Mouse (Mus musculus): ENCODE results near the gene Crkl. TPM values are rescaled to one million over a fixed set of nuclear protein-coding genes. Genes with fewer than 3 reads are reported as not detected.
A peak's percentile ranks its signal among the peaks of the same experiment; 100 is the strongest.
"Not testable (repeated sequence)": the region's sequence is repeated elsewhere in the genome, so short reads cannot be mapped to it uniquely, and the experiment has no call there.

Crkl gene
- total RNA-seq, 4 experiments from 2014 or later = 27.7 to 38.9 (median 36.1) TPM

DNA sequence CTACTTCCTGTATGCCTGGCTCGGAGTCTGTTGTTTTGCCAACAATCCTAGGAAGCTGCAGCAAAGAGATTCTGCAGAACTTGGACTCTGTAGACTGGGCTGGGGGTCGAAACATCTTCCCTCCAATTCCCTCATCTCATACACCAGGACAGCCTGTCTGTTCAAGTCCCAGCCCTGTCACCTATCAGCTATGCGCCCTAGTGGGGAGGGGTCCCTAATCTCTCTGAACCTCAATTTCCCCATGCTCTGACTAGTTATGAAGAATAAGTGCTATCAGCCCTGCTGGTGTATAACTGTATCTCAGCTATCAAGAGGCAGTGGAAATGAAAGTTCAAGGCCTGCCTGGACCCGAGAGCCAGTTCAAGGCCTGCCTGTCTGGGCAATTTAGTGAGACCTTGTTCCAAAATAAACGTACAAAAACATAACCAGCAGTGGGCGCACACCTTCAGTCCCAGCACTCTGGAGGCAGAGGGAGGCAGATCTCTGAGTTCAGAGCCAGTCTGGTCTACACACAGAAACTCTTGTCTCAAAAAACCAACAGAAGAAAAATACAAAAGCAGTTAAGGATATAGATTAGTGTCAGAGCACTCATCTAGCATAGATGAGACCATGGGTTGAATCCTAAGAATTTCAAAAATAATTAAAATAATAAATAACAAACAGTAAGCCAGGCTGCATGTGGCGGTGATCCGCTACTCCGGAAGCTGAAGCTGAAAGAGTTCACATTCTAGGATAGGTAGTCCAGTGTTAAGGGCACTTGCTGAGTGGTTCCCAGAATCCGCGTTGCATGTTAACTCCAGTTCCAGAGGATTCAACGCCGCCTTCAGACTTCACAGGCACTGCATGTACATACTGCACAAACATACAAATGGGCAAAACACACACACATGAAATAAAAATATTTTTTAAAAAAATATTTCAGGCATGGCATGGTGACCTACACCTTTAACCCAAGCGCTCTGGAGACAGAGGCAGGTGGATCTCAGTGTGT lies 37.0 kb downstream of the Crkl start:
- DNase-seq = peak; percentile 53

GRCm38 (mm10) chr16:17489469-17490111 lies 37.8 kb downstream of the Crkl start, which contains the start of gene Aifm3:
Aifm3 (plus strand) TSS chr16:17489611.
- no peak for DNase-seq

- no peak for DNase-seq
Measured at GRCm38 (mm10) chr16:17491154-17491553, 39.4 kb downstream of the Crkl start.

DNA sequence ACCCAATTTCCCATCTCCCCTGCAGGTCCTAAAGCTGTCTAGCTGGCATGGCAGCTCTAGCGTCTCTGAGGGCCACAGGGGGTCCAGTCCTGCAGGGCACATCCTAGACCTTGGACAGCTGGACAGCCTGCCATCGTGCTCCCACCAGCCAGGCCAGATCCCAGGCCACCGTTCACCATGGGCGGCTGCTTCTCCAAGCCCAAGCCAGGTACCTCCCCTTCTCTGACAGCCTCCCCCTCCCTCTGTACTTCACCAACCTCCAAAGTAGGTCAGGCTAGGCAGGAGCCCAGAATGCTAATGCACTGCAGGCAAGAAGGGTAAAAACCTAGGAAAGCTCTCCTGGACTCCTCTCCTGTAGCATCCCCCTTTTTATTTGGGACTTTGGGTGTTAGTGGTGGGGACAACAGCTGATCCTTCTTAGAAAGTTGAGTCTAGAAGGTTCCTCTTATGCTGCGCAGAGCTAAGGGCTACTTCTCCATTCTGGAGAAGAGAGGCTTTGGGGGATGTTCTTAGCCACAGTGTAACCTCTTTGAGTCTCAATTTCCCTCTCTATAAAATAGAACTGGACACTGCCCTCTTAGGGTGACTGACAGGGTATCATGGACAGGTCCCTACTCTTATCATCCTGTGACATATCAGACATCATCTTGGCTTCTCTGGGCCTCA lies 40.2 kb downstream of the Crkl start:
- no peak for DNase-seq

DNA sequence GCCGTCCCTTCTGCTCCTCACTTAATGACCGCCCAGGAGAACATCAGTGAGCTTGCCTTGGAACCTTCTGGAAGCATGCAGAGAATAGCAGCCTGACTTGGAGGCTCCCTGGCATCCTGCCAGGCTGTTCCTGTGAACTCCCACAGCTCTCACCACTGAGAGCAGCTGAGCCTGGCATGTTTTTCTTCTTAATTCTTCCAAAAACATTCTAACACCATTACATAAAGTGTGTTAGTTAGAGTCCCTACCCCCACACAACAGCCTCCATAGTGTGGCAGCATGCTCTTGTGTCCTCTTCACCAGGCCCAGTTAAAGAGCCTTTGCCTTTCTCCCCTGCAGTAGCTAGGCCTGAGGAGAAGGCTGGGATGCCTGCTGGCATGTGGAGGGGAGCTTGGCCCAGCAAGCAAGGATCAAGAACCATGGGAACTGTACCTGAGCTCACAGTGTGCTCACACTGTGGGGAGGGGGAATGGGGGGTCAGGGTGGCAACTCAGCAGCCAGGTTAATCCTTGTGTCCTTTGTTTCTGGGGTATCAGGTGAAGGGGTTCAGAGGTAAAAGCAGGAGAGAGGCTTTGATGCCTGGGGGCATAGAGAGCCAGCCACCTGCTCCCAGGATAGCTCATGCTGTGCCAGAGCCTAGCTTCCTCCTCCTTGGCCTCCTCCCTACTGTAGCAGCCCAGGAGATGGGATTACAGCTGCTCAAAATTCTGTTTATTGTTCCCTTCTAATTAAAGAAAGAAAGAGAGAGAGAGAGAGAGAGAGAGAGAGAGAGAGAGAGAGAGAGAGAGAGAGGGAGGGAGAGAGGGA lies 44.9 kb downstream of the Crkl start:
- no peak for DNase-seq

DNA sequence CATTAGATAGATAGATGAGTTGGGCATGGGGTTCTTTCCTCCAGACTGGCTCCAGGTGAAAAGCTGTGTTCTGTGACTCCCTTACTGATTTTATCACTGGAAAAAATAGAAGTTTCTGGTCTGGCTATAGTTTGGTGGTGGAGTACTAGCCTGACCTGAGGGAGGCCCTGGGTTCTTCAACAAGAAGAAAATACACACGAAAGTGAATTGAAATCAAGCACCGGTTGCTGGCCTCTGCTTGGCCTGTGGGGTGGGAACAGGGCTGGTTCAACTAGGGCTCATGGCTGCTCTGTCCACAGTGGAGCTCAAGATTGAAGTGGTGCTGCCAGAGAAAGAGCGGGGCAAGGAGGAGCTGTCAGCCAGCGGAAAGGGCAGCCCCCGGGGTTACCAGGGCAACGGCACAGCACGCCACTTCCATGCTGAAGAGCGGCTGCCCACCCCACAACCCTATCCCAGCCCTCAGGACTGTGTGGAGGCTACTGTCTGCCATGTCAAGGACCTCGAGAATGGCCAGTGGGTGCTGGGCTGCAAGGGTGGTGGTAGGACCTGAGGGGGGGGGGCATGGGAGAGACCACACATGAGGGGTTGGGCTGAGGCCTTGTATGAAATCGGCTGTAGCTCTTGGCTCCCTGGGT lies 47.6 kb downstream of the Crkl start:
- DNase-seq = no peak

DNA sequence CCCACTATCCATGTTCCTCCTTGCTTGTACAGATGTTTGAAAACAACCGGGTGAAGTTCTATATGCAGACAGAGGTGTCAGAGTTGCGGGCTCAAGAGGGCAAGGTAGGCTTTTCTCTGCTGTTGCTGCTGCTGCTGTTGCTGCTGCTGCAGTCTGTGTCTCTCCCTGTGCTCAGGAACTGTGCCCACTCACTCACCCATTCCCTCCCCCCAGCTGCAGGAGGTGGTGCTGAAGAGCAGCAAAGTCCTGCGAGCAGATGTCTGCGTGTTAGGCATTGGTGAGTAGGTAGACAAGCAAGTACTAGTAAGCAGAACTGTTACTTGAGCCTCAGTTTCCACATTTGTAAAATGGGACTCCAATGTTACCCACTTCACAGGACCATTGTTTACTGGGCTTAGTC lies 50.9 kb downstream of the Crkl start:
- DNase-seq = no peak

DNA sequence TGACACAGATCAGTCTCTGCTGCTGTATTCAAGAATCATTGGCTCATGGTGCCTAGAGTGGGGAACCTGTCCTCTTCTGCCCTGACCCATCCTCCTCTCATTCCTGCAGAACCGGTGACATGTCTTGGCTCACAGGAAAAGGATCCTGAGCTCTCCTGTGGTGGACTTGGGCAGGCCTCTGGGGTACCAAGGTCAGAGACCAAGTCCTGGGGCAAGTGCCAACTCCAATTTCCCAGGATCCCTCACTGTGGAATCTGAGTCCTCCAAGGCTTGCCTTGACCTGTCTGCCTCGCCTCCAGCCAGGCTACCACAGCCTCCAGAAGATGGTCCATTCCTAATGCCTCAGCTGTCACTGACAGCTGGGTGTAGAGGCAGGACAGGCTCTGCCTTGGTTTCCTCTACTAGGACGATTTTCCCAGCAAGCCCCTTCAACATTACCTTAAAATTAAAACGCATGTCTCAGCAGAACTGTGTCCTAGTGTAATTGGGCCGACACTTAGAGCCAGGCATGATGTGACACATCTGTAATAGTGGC lies 55.3 kb downstream of the Crkl start:
- no peak for DNase-seq

GRCm38 (mm10) chr16:17508031-17508430 lies 56.2 kb downstream of the Crkl start:
- not testable (repeated sequence) for DNase-seq

DNA sequence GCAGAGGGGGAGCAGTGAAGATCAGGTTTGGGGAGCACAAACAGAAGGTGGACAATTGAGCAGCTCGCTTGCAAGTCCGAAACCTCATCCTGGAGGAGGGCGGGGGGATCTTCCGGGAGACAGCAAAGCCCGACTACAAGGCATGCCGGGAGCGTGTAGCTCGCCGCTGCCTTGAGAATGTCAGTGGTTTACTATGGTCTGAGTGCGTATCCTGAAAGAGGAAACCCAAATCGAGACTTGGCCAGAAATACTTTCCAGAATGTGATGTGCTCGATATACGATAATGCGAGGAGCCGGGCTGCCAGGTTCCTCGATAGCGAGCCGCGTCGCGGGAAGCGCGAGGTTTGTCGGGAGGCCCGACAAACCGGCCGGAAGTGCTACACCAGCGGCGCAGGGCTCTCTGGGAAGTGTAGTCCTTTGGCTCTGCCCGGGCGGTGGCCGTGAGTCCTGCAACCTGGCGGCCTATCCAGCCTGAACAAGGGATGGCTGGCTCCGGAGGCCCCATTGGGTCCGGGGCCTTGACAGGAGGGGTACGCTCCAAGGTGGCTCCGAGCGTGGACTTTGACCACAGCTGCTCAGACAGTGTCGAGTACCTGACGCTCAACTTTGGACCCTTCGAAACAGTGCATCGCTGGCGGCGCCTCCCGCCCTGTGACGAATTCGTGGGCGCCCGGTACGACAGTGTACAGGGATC lies 56.9 kb downstream of the Crkl start, which contains the start of gene Lztr1:
TSS of gene Lztr1 (plus strand) at position 143 of the 694 bp plus-strand sequence.
- DNase-seq = peak; percentile 83

DNA sequence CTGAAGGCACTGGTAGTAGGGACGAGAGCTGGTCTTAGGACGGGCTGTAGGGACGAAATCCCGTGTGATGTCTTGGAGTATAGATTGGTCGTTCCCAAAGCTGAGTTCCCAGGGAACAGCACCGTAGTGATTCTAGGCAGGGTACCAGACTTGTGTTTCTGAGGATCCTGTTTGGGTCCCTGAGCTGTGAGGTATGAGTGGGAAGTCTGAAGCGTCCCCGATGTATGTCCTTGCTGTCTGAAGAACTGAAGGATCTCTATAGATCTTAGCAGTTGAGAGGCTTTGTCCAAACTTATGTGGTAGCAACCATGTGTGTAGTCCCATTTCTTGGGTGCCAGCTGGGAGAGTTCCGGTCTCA lies 57.4 kb downstream of the Crkl start:
- no peak for DNase-seq

- no peak for DNase-seq
Measured at GRCm38 (mm10) chr16:17510143-17510542, 58.4 kb downstream of the Crkl start.

DNA sequence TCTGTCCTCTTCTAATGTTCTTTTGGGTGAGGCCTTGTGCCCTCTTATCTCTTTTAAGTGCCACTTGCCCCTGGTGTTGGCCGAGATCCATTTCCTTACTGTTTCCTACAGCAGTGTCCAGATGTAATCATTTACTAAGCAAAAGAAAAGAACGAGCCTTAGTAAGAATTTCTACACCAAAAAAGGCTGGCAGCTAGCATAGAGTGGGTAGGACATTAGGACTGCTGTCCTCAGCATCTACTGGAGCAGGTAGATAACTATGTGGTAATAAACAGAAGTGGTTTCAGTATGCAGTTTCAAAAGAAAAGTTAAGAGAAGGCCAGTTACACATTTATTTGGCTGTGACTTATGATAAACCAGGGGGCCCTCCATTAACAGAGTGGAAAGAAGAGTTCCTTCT lies 58.9 kb downstream of the Crkl start:
- DNase-seq = no peak

- no peak for DNase-seq
Measured at GRCm38 (mm10) chr16:17511431-17511830, 59.6 kb downstream of the Crkl start.

DNA sequence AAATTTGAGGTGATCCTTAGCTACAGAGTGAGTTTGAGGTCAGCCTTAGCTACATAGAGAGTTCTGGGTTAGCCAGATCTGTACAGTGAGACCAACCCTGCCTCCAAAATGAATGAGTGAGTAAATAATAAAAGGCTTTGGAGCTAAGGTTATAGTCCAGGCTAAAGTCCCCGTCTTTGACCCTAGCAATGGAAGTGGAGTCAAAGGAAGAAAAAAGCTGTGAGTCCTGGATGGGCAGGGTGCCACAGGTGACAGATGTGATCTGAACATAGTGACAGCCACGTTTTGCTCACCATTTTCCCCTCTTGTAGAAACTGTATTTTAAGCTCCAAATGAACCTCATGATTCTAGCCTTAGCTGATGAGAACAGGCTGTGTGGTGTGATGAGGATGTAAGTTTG lies 67.1 kb downstream of the Crkl start:
- no peak for DNase-seq

DNA sequence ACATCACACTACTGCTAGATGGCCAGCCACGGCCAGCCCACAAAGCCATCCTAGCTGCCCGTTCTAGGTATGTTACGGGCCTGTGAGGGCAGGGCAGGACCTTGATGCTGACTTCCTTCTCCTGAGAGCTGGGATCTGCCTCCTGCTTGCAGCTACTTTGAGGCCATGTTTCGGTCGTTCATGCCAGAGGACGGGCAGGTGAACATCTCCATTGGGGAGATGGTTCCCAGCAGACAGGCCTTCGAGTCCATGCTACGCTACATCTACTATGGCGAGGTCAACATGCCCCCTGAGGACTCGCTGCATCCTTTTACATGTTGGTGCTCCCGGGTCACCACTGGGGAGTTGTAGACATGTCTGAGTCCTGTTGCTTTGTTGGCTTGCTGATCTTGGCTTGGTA lies 72.4 kb downstream of the Crkl start:
- no peak for DNase-seq

DNA sequence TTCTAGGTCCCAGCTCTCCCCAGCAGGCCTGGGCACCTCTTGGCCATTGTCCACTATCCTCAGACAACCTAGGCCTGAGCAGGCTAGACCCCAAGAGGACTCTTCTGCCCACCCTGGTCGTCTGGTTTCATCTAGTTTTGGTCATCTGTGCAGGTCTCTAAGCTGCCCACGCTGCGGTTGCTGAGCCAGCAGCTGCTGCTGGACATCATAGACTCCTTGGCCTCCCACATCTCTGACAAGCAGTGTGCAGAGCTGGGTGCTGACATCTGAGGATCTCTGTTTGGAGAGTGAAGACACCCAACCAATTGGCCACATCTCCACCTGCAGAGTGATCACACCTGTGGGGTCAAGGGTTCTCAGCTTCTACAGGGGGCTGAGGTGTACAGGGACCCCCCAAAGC lies 73.7 kb downstream of the Crkl start:
- no peak for DNase-seq

DNA sequence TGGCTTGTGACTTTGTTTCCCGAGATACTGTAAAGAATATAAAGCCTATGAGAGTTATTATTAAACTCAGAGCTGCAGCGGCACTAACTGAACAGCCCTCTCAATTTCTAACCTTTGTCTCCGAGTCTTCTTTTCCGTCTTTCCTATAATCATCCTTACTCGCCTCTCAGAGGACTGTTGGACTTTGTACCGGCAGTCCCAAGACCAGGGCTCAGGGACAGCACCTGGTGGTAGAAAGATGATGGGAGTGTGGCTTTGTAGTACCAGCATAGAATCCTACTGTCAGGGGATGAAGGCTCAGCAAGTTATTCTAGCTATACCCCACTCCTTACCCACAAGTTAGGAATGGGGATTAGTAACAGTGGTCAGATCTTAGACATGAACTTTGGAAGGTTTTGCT lies 74.4 kb downstream of the Crkl start:
- no peak for DNase-seq

DNA sequence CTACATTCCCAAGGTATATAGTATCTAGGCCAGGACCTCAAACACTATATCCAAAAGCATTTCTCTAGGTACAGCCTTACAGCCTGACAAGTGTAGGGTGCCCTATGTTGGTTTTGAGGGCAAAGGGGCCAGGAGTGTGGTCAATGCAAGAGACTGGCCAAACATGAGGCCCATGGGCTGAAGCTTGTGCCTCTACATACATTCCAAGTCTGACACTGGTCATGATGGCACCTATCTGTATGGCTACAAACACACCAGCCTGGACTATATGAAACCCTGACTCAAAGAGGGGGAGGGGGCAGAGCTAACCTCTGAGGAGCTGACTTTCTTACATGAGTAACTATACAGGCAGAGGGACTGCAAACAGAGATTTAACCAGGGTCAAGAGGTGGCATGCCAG lies 75.8 kb downstream of the Crkl start:
- no peak for DNase-seq

GRCm38 (mm10) chr16:17528276-17528675 lies 76.5 kb downstream of the Crkl start:
- DNase-seq = no peak
